Mouse (Mus musculus) C2C12 (cell line): ENCODE measurements around the gene Pde7b. TPM values are rescaled to one million over a fixed set of nuclear protein-coding genes. Genes with fewer than 3 reads are reported as not detected.

Source experiments
- H3K27me3 ChIP-seq: one replicate; pipeline ENCODE4 v1.6.1; 2011; ENCODE audit not compliant: control insufficient read depth, insufficient read depth, insufficient read length
- H3K36me3 ChIP-seq: one replicate; pipeline ENCODE4 v1.6.1; 2011; ENCODE audit not compliant: control insufficient read depth, insufficient read depth
- H3K4me3 ChIP-seq: one replicate; pipeline ENCODE4 v1.5.1; 2011; ENCODE audit warnings: mild to moderate bottlenecking, control low read depth; ENCODE audit not compliant: poor library complexity, insufficient read depth, severe bottlenecking
- H3K79me2 ChIP-seq: one replicate; pipeline ENCODE4 v1.6.1; 2011; ENCODE audit not compliant: control insufficient read depth, insufficient read depth
- H3K79me3 ChIP-seq: one replicate; pipeline ENCODE4 v1.6.1; 2011; ENCODE audit warnings: low read depth, control low read depth
- H3ac ChIP-seq: one replicate; pipeline ENCODE3; 2011; ENCODE audit warnings: low read depth; ENCODE audit not compliant: control insufficient read depth, insufficient read length
- CEBPB ChIP-seq: IDR thresholded peaks from one replicate; pipeline ENCODE4 v1.6.1; 2011; ENCODE audit warnings: low read depth, mild to moderate bottlenecking, control low read depth, moderate library complexity
- CTCF ChIP-seq: IDR thresholded peaks from one replicate; pipeline ENCODE4 v1.5.1; 2011; ENCODE audit not compliant: control insufficient read depth, insufficient read depth, insufficient read length
- FOSL1 ChIP-seq: IDR thresholded peaks from one replicate; pipeline ENCODE4 v1.8.0; 2011; ENCODE audit warnings: mild to moderate bottlenecking, low read length; ENCODE audit not compliant: poor library complexity, insufficient read depth, severe bottlenecking
- MAX ChIP-seq: IDR thresholded peaks from one replicate; pipeline ENCODE4 v1.6.1; 2011; ENCODE audit warnings: mild to moderate bottlenecking, control low read depth
- MYOD1 ChIP-seq: IDR thresholded peaks from one replicate; pipeline ENCODE4 v1.6.1; 2011; ENCODE audit warnings: low read depth; ENCODE audit not compliant: control insufficient read depth, insufficient read length
- MYOG ChIP-seq: IDR thresholded peaks from one replicate; pipeline ENCODE4 v1.6.1; 2011; ENCODE audit not compliant: control insufficient read depth, insufficient read length; ENCODE audit errors: extremely low read depth
- USF1 ChIP-seq: IDR thresholded peaks from one replicate; pipeline ENCODE4 v1.6.1; 2011; ENCODE audit warnings: low read depth, mild to moderate bottlenecking, control low read depth, moderate library complexity
- long read RNA-seq, 2 experiments: library from polyadenylated mRNA; unstranded; transcript quantifications; one replicate each; pipeline ENCODE4 v2.0.0; 2019 to 2020
- polyA plus RNA-seq: library from polyadenylated mRNA; unstranded; fragments of >200 nt; fragmentation: generic; extraction: Trizol; gene quantifications from one replicate; pipeline ENCODE4 v1.2.1, GENCODE M21; 2012; ENCODE audit warnings: missing spikeins

The Pde7b gene
- polyA plus RNA-seq: 0.06 TPM
- long read RNA-seq, experiment 1, partial matches to known transcripts: 0 of 1 reads
- long read RNA-seq, experiment 1, other reads (novel, unspliced or antisense): 1 of 1 reads
- long read RNA-seq, experiment 2, full-length matches to known transcripts: 1 of 1 reads
- long read RNA-seq, experiment 2, partial matches to known transcripts: 0 of 1 reads
- long read RNA-seq, experiment 2, other reads (novel, unspliced or antisense): 0 of 1 reads

- Histone ChIP-seq H3K36me3 (no peaks in the 10 kb centered on the region), H3K79me2 (no peaks in the 10 kb centered on the region), H3ac (no peak within 1 kb of the TSS), H3K4me3 (no peak within 1 kb of the TSS), H3K79me3 (no peaks in the 10 kb centered on the region), H3K27me3 (no peaks in the 10 kb centered on the region)
- TF ChIP-seq USF1: no peak
- no peak for TF ChIP-seq CEBPB
- TF ChIP-seq FOSL1: no peak
- no peak for TF ChIP-seq MYOD1
- no peak for TF ChIP-seq MAX
- no peak for TF ChIP-seq MYOG
- no peak for TF ChIP-seq CTCF
These were observed at the start of gene Pde7b for GRCm38 (mm10) chr10:20724906-20725305. Gene Pde7b, minus strand, starts transcription at chr10:20725078.

GRCm38 (mm10) chr10:20772056-20772455 is 47.2 kb upstream of the Pde7b start:
- no peaks in the 10 kb centered on the region for H3K27me3 ChIP-seq
- no peak for TF ChIP-seq MYOD1
- no peaks in the 10 kb centered on the region for H3K79me2 ChIP-seq
- H3ac ChIP-seq: no peak overlapping the region
- no peaks in the 10 kb centered on the region for H3K79me3 ChIP-seq
- no peak overlapping the region for H3K4me3 ChIP-seq
- H3K36me3 ChIP-seq: no peaks in the 10 kb centered on the region

GRCm38 (mm10) chr10:20770418-20770888 is 45.6 kb upstream of the Pde7b start:
- Histone ChIP-seq H3K79me3 (no peaks in the 10 kb centered on the region), H3K27me3 (no peaks in the 10 kb centered on the region), H3K79me2 (no peaks in the 10 kb centered on the region), H3K4me3 (no peak overlapping the region), H3K36me3 (no peaks in the 10 kb centered on the region), H3ac (no peak overlapping the region)
- TF ChIP-seq MYOD1 (no peak), CTCF (no peak), USF1 (no peak), MYOG (no peak), CEBPB (no peak), MAX (no peak), FOSL1 (no peak)

- no peak overlapping the region for H3ac ChIP-seq
- H3K79me3 ChIP-seq: no peaks in the 10 kb centered on the region
- no peaks in the 10 kb centered on the region for H3K36me3 ChIP-seq
- no peaks in the 10 kb centered on the region for H3K27me3 ChIP-seq
- H3K79me2 ChIP-seq: no peaks in the 10 kb centered on the region
- H3K4me3 ChIP-seq: no peak overlapping the region
- no peak for TF ChIP-seq USF1
These were observed 44.9 kb upstream of the Pde7b start for GRCm38 (mm10) chr10:20769557-20770417.

GRCm38 (mm10) chr10:20764352-20764751 is 39.5 kb upstream of the Pde7b start:
- no peak overlapping the region for H3ac ChIP-seq
- H3K79me3 ChIP-seq: no peaks in the 10 kb centered on the region
- TF ChIP-seq FOSL1: no peak
- TF ChIP-seq MYOG: no peak
- TF ChIP-seq MAX: no peak
- no peak for TF ChIP-seq CTCF
- TF ChIP-seq CEBPB: no peak
- TF ChIP-seq USF1: no peak
- no peak for TF ChIP-seq MYOD1
- H3K79me2 ChIP-seq: no peaks in the 10 kb centered on the region
- no peaks in the 10 kb centered on the region for H3K27me3 ChIP-seq
- no peak overlapping the region for H3K4me3 ChIP-seq
- no peaks in the 10 kb centered on the region for H3K36me3 ChIP-seq

GRCm38 (mm10) chr10:20758939-20759338 is 34.1 kb upstream of the Pde7b start:
- Histone ChIP-seq H3K36me3 (no peaks in the 10 kb centered on the region), H3K4me3 (no peak overlapping the region), H3ac (no peak overlapping the region), H3K79me2 (no peaks in the 10 kb centered on the region), H3K79me3 (no peaks in the 10 kb centered on the region), H3K27me3 (no peaks in the 10 kb centered on the region)
- TF ChIP-seq MYOG (no peak), MYOD1 (no peak), CTCF (no peak), USF1 (no peak), FOSL1 (no peak)
